Mouse (Mus musculus): Measurements from ENCODE around the gene Anxa8. TPM values are rescaled to one million over a fixed set of nuclear protein-coding genes. Genes with fewer than 3 reads are reported as not detected.

The Anxa8 gene
- total and polyA plus RNA-seq, 3 experiments = 0.74 to 5.9 (median 3.6) TPM

DNA sequence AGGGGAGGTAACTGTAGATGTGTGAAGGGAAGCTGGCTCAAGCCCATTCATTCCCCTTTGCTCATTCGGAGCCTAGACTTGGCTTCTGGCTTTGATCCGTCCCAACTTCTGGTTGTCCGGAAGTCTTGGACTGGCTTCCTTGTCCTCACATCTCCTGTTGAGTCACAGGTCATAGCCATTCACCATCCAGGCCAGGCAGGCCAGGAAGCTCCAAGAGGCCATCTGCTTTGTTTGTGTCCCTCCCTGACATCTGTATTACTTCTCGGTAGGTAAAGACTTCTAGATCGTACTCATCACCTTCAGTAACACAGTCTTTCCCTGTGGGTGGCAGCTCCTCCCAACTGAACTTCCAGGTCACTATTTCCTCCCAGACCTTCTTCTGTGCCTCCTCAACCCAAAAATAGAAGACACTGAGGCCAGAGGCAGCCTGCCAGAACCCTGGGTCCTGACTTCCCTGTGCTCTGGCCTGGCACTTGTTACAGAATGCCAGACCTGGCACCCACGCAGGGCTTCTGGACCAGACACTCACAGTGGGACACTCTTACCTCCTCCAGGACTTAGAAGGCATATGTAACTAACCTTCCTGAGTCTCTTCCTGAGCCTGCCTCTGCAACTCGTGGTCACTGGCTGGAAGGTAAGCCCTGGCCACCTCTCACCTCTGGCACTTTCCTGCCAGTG, 33.4 kb downstream of the Anxa8 start:
- DNase-seq = peak; percentile 6

DNA sequence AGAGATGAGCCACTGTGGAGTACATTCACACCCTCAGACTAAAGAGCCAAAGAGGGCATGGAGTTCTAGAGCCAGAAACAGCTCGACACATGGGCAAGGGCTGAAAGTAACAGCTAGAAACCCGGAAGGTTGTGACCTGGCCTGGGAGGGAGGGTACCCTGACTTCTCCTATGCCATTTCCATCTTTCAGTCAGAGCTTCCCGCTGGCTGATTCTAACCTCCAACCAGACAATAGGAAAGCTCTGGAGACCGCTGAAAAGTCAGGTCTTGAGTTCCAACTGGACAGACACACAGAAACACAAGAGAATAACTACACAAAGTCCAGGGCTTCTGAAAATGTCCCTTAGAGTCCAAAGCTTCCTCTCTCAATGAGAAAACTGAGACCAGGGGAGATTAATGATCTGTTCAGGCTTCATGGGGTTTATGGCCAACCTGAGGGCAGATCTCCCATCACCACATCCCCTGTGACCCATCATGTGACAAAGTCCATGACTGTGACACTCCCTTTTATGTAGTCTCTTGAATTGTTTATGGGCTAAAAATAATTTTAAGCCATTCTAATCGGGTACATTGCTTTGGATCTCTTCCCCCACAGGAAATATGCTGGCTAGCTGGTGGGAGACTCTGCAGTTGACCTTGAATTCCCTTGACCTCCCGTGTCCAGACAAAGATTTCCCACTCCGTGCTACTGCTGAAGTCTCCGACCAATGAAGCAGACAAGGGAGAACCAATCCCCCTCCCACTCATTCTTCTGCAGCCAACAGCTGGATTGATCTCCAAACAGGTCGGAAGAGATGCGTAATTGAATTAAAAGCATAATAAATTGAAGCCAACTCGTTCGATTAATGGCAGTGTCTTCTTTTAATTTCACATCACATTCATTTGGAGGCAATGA, 34.5 kb downstream of the Anxa8 start:
- no peak for DNase-seq

DNA sequence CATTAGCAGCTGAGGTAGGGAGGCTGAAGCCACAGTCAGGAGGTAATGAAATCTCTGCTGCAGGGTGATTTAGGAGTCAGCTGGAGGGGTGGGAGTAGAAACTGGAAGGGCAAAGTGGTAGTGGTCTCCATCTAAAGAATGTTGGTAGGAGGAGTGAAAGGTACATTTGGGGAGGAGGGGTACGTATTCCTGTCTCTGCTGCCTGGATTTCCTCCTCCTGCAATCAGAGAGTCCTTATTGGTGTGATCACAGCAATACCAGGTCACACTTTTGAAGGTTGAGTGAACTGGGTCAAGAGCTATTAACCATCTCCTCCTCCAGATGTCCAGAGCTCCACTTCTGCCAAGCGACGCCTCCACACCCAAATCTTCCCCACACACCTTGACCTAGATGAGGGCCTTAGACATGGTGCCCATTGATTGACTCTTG, 35.2 kb downstream of the Anxa8 start:
- DNase-seq = no peak

DNA sequence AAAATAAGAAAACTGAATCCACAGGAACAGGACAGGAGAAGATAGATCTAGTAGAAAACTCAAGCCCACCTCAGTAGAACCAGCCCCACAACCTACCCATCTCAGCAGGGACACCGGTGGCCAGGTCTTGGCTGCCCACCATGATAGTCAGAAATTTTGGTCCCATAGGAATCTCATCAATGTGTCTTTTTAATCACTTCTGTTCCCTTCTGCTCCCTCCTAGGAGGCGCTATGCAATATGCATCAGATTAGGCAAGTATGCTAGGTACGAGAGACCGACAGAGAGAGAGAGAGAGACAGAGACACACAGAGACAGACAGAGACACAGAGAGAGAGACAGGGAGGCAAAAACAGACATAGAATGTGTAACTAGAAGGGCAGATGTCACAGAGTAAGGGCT, 35.9 kb downstream of the Anxa8 start:
- no peak for DNase-seq

DNA sequence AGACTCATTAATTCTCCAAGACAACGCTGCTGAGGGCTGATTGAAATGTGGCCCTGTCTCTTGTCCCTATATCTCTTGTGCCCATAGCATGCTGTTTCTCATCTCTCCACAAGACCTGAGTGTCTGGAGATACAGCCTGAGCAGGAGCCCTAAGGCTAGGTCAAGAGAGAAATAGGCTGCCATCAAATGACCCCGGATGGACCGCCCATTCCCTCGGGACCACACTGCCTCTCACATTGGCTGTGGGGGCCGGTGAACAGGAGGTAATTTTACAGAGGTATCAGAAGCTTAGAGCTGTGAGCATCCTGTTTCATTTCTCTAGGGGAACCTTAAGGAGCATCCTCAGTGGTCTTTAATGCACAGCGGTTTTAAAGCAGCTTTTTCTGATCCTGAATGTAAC, 45.4 kb downstream of the Anxa8 start:
- no peak for DNase-seq

DNA sequence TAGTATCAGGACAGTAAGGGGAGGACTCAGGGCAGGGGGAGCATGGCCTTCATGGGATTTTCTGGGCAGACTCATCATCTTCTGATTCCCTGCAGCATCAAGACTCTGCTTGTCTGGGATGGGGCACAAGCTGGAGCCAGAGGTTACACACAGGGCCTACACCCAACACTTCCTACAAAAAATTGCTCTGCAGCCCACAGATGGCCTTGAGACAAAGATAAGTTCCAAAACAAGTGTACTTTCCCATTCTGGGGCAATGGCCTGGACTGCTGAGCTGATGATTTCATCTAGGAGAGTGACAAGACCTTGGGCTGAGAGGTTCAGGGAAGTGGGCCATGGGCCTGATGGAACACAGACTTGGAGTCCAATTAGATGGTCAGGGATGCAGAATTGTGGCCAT, 49.6 kb downstream of the Anxa8 start:
- DNase-seq = peak; percentile 41

DNA sequence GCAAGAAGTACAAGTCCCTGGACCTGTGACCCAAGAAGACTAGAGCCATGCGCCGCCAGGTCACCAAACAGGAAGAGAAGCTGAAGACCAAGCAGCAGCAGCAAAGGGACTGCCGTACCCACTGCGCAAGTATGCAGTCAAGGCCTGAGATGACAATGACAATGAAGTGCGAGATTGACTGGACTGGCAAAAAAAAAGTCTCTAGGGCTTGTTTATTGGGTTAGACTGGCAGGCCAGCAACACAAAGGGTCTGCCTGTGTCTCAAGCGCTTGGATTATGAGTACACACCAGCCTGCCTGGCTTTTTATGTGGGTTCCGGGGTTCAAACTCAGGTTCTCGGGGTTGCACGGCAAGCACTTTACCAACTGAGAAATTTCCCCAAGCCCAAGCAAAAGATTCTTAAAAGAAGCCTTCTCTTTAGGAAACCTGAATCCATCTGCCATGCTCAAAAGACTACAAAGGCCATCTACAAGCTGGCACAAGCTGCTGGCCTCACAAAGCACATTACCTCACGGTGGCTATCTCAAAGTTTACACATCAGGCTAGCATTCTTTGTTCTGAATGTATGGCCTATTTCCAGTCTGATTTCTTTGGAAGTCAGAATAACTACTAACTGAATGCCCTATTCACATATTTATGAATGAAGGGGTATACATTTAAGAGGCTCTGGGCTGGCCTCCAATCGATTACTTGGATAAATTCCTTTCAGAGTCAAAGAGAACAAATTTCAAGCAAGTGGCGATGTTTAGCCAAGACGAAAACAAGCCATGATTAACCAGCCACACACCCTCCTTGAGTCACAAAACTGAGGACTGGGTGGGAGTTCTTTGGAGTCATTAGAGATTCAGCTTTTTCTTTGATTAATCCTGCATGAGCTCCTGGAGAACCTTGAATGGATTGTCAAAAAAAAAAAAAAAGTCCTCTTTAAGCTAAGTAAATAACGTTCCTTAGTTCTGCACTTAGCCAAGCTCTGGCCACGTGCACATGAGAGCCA, 54.2 kb downstream of the Anxa8 start:
- no peak for DNase-seq

DNA sequence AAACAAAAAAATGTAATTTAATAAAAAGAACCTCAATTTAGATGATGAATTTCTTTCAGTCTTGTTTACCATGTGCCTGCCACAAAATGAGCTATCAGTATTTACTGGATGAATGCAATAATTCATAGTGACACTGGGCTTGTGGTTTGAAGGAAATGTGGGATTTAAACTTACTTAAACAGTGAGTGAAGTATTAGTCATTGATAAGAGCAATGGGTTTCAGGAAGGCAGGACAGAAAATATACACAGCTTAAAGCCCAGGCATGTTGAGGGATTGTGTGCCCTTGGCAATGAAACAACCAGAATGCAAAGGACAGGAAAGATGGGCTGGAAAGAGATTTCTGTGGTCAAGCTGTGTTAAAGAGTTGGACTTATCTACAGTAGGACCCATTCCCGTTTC, 56.5 kb downstream of the Anxa8 start:
- no peak for DNase-seq

DNA sequence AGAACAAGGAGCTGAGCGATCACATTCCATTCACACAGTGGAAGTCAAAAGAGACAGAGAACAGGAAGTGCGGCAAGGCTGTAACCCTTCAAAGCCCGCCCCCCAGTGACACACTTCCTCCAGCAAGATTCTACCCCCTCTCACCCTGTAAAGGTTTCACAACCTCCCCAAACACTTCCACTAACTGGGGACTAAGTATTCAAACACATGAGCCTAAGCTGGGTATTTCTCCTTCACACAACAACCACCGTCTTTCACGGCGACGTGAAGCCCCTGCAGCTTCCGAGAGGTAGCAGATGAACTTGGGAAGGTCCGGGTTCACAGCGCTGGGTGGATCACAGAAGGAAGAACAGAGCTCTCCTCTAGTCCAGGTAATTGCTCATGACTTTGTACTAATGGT, 57.1 kb downstream of the Anxa8 start:
- no peak for DNase-seq

Other genes with a start within 250 kb of the Anxa8 start
- 10 to 100 TPM; 11.2 to 24.6 TPM for gene Gdf10, start 162.4 kb upstream of the Anxa8 start, total RNA-seq (2021)
- 50.5 and 52.1 TPM in 2 replicates for gene Gdf10, start 162.4 kb upstream of the Anxa8 start, polyA plus RNA-seq (2012; rRNA removed)
- gene Gdf2, start 144.9 kb upstream of the Anxa8 start, total RNA-seq (2021) = not detected
- gene Gdf2, start 144.9 kb upstream of the Anxa8 start, polyA plus RNA-seq (2012; rRNA removed) = 0.03 TPM in 1 of 2 replicates, not detected in the other
- not detected for gene Rbp3, start 132.0 kb upstream of the Anxa8 start, total RNA-seq (2021)
- not detected in 2 replicates for gene Rbp3, start 132.0 kb upstream of the Anxa8 start, polyA plus RNA-seq (2012; rRNA removed)
- under 1 TPM in 1 of 2 experiments, not detected in 1; 0.07 TPM for gene Zfp488, start 107.2 kb upstream of the Anxa8 start, total RNA-seq (2021)
- 0.02 TPM in 1 of 2 replicates, not detected in the other for gene Zfp488, start 107.2 kb upstream of the Anxa8 start, polyA plus RNA-seq (2012; rRNA removed)
- gene Gm30083, start 70.8 kb upstream of the Anxa8 start, total RNA-seq (2021) = not detected
- gene Gm30083, start 70.8 kb upstream of the Anxa8 start, polyA plus RNA-seq (2012; rRNA removed) = not detected in 2 replicates
- under 1 TPM; 0.14 to 0.24 TPM for gene Gm5460, start 69.2 kb upstream of the Anxa8 start, total RNA-seq (2021)
- 0.36 and 0.47 TPM in 2 replicates for gene Gm5460, start 69.2 kb upstream of the Anxa8 start, polyA plus RNA-seq (2012; rRNA removed)
- gene Antxrl, start 33.3 kb upstream of the Anxa8 start, total RNA-seq (2021) = not detected
- gene Antxrl, start 33.3 kb upstream of the Anxa8 start, polyA plus RNA-seq (2012; rRNA removed) = not detected in 2 replicates
- gene A630023A22Rik, start 16.8 kb downstream of the Anxa8 start, total RNA-seq (2021) = not detected
- not detected in 2 replicates for gene A630023A22Rik, start 16.8 kb downstream of the Anxa8 start, polyA plus RNA-seq (2012; rRNA removed)
- under 1 TPM; 0.09 to 0.10 TPM for gene Npy4r, start 66.5 kb downstream of the Anxa8 start, total RNA-seq (2021)
- 0.02 and 0.15 TPM in 2 replicates for gene Npy4r, start 66.5 kb downstream of the Anxa8 start, polyA plus RNA-seq (2012; rRNA removed)
- 1 to 10 TPM; 1.4 to 2.8 TPM for gene Gprin2, start 115.7 kb downstream of the Anxa8 start, total RNA-seq (2021)
- 0.85 and 1.3 TPM in 2 replicates for gene Gprin2, start 115.7 kb downstream of the Anxa8 start, polyA plus RNA-seq (2012; rRNA removed)
- gene Syt15, start 133.6 kb downstream of the Anxa8 start, total RNA-seq (2021) = under 1 TPM; 0.17 to 0.24 TPM
- 0.52 and 0.85 TPM in 2 replicates for gene Syt15, start 133.6 kb downstream of the Anxa8 start, polyA plus RNA-seq (2012; rRNA removed)
- 1 to 10 TPM; 7.6 to 9.2 TPM for gene Shld2, start 224.5 kb downstream of the Anxa8 start, total RNA-seq (2021)
- gene Shld2, start 224.5 kb downstream of the Anxa8 start, polyA plus RNA-seq (2012; rRNA removed) = 1.4 and 1.5 TPM in 2 replicates
- gene Glud1, start 224.7 kb downstream of the Anxa8 start, total RNA-seq (2021) = 100 to 1,000 TPM; 152 to 249 TPM
- gene Glud1, start 224.7 kb downstream of the Anxa8 start, polyA plus RNA-seq (2012; rRNA removed) = 184 and 207 TPM in 2 replicates

Measured in adrenal gland, adult 2 months (tissue).